In the genomic region with DNA sequence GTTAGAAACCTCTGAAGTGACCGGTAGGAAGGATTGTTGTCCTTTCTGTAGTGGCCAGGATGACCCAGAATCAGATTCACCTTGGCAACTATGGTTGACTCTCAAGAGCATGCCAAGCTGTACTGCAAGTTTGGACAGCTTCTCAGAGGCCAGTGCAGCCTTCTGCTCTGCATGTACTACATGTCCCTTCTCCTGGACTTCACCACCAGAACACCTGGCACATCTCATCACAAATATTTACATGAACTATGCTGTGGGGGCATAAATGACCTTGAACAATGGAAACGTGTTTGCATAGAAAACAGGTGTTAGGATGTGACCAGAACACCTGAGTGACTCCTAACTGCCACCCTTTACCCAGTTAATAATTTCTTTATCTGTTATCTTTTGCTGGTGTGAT, we compare ENCODE assay signal across 26 mouse cellular contexts.
"Had no signal": no experiment of that assay in that cellular context is flagged by ENCODE, and none has a peak within 500 bp of the region (broad histone marks: within the 10 kb centered on the region; RNA-seq: fewer than 3 reads in every experiment).

No protein-coding gene starts in this region.

- H3K9me3 ChIP-seq: heart, embryonic 10.5 days; heart, embryonic 12.5 days; hindbrain, embryonic 10.5 days; hindbrain, embryonic 12.5 days; kidney, embryonic 15.5 days; limb, embryonic 10.5 days; limb, embryonic 12.5 days; liver, embryonic 13.5 days had no signal

- H3K4me2 ChIP-seq: heart, embryonic 12.5 days; hindbrain, embryonic 12.5 days; hindbrain, embryonic 14.5 days; kidney, embryonic 15.5 days; limb, embryonic 12.5 days; liver, embryonic 13.5 days had no signal

- H3K4me3 ChIP-seq: gastrocnemius, adult 2 months; heart, embryonic 10.5 days; heart, embryonic 12.5 days; hindbrain, embryonic 10.5 days; hindbrain, embryonic 12.5 days; kidney, embryonic 15.5 days; limb, embryonic 10.5 days; limb, embryonic 12.5 days; liver, embryonic 13.5 days had no signal

- ATAC-seq: hindbrain, embryonic 16.5 days; inflammation-experienced regulatory T-cells, adult 6 months had no signal

- H3K9ac ChIP-seq: heart, embryonic 12.5 days; hindbrain, embryonic 12.5 days; hindbrain, embryonic 14.5 days; kidney, embryonic 15.5 days; limb, embryonic 12.5 days; liver, embryonic 13.5 days had no signal

- H3K27ac ChIP-seq: gastrocnemius, adult 2 months; heart, embryonic 10.5 days; hindbrain, embryonic 10.5 days; hindbrain, embryonic 12.5 days; hindbrain, embryonic 14.5 days; kidney, embryonic 15.5 days; kidney, postnatal 0 days; limb, embryonic 10.5 days; limb, embryonic 12.5 days; liver, embryonic 13.5 days had no signal

- H3K4me1 ChIP-seq: heart, embryonic 10.5 days; heart, embryonic 12.5 days; hindbrain, embryonic 10.5 days; hindbrain, embryonic 12.5 days; kidney, embryonic 15.5 days; limb, embryonic 10.5 days; limb, embryonic 12.5 days; liver, embryonic 13.5 days had no signal

- H3K27me3 ChIP-seq: heart, embryonic 12.5 days; hindbrain, embryonic 12.5 days; kidney, embryonic 15.5 days; limb, embryonic 12.5 days; liver, embryonic 13.5 days had no signal

- DNase-seq: gastrocnemius, adult 2 months; gastrocnemius, postnatal 10 days; gastrocnemius, postnatal 25 days; heart, adult 18-20 months; heart, postnatal 10 days; heart, postnatal 4 days; kidney, adult 11 months; kidney, adult 2 months; kidney, adult 9 months; kidney, postnatal 14 days; kidney, postnatal 36 days; layer of hippocampus, adult 9-11 months; layer of hippocampus, postnatal 36 days; liver; liver, embryonic 13.5 days had no signal

- H3K36me3 ChIP-seq: heart, embryonic 10.5 days; heart, embryonic 12.5 days; hindbrain, embryonic 10.5 days; hindbrain, embryonic 12.5 days; kidney, embryonic 15.5 days; limb, embryonic 10.5 days; limb, embryonic 12.5 days; liver, embryonic 13.5 days had no signal
